8 mouse cellular contexts compared by ENCODE assay signal in genomic region chr16:17202549-17202948, GRCm38 (mm10). TPM values are rescaled to one million over a fixed set of nuclear protein-coding genes. Genes with fewer than 3 reads are reported as not detected.
DNase-seq lines count a peak whose midpoint lies in the region; ATAC-seq lines count a peak whose summit lies in the region.

TSS of gene Ube2l3 (minus strand) at chr16:17202649.

- H3K9me3 ChIP-seq in lung, embryonic 15.5 days: no peaks in the 10 kb centered on the region
- no peaks in the 10 kb centered on the region for H3K9me3 ChIP-seq in embryonic facial prominence, embryonic 13.5 days
- no peaks in the 10 kb centered on the region for H3K9me3 ChIP-seq in heart, embryonic 15.5 days (replicated peaks)
- H3K9me3 ChIP-seq in neural tube, embryonic 13.5 days: no peaks in the 10 kb centered on the region

- no peak within 1 kb of the TSS for H3K27ac ChIP-seq in lung, embryonic 15.5 days
- H3K27ac ChIP-seq in embryonic facial prominence, embryonic 13.5 days: peak within 1 kb of the TSS; percentile 84; the same call in 1 of the 2 replicates
- 0 out of 2 replicates have a peak within 1 kb of the TSS, but pooled peaks have one; percentile 18 for H3K27ac ChIP-seq in heart, embryonic 15.5 days
- peak within 1 kb of the TSS; percentile 83; the same call in 1 of the 2 replicates for H3K27ac ChIP-seq in neural tube, embryonic 13.5 days (replicated peaks)

- peak within 1 kb of the TSS; percentile 100 for H3K4me3 ChIP-seq in lung, embryonic 15.5 days
- peak within 1 kb of the TSS; percentile 100 for H3K4me3 ChIP-seq in embryonic facial prominence, embryonic 13.5 days
- H3K4me3 ChIP-seq in heart, embryonic 15.5 days: peak within 1 kb of the TSS; percentile 78
- peak within 1 kb of the TSS; percentile 90 for H3K4me3 ChIP-seq in neural tube, embryonic 13.5 days

- H3K9ac ChIP-seq in lung, embryonic 15.5 days: peak within 1 kb of the TSS; percentile 100
- peak within 1 kb of the TSS; percentile 100; the same call in 1 of the 2 replicates for H3K9ac ChIP-seq in embryonic facial prominence, embryonic 13.5 days
- H3K9ac ChIP-seq in heart, embryonic 15.5 days: no peak within 1 kb of the TSS; the same call in 1 of the 2 replicates
- H3K9ac ChIP-seq in neural tube, embryonic 13.5 days: 0 out of 2 replicates have a peak within 1 kb of the TSS, but pooled peaks have one; percentile 98

- intact Hi-C loops in left cerebral cortex, postnatal 36 days (cut with DNase I): loop anchor here (5.0 kb wide), 2 partner anchors 55 to 70 kb away; partner anchors contain the start of genes Ccdc116 and Sdf2l1

- H3K4me2 ChIP-seq in lung, embryonic 15.5 days: peak within 1 kb of the TSS; percentile 60
- H3K4me2 ChIP-seq in embryonic facial prominence, embryonic 13.5 days: peak within 1 kb of the TSS; percentile 78
- H3K4me2 ChIP-seq in heart, embryonic 15.5 days: peak within 1 kb of the TSS; percentile 71
- H3K4me2 ChIP-seq in neural tube, embryonic 13.5 days: peak within 1 kb of the TSS; percentile 85

- no peak for ATAC-seq in lung, embryonic 15.5 days (ENCODE audit: borderline replicate concordance, extremely low read depth, low FRiP score, low TSS enrichment)
- no peak for ATAC-seq in embryonic facial prominence, embryonic 13.5 days (ENCODE audit: insufficient number of reproducible peaks, insufficient read depth, low FRiP score, low TSS enrichment, low read depth)
- no peak for ATAC-seq in heart, embryonic 15.5 days (replicated peaks; ENCODE audit: insufficient number of reproducible peaks, insufficient read depth, low FRiP score, low read depth)
- no peak for ATAC-seq in neural tube, embryonic 13.5 days (ENCODE audit: low read depth)

- DNase-seq in lung, postnatal 25 days (ENCODE audit: low spot score): no peak
- DNase-seq in left cerebral cortex, postnatal 36 days (ENCODE audit: low spot score in 2 of 2): no peak
- no peak for DNase-seq in spleen, postnatal 4 days (ENCODE audit: low spot score in 2 of 2)
- DNase-seq in frontal cortex, postnatal 10 days (ENCODE audit: low spot score in 2 of 2): no peak

- WGBS in lung, embryonic 15.5 days: 79% methylated on average over 1 of the region's 1 CpGs
- WGBS in embryonic facial prominence, embryonic 13.5 days: 86% methylated on average over 1 of the region's 1 CpGs
- WGBS in heart, embryonic 15.5 days: 84% methylated on average over 1 of the region's 1 CpGs
- 93% methylated on average over 1 of the region's 1 CpGs for WGBS in neural tube, embryonic 13.5 days

- peaks cover 20% of the 10 kb centered on the region for H3K4me1 ChIP-seq in lung, embryonic 15.5 days
- peaks cover 14% of the 10 kb centered on the region for H3K4me1 ChIP-seq in embryonic facial prominence, embryonic 13.5 days
- H3K4me1 ChIP-seq in heart, embryonic 15.5 days (replicated peaks): peaks cover 13% of the 10 kb centered on the region
- peaks cover 15% of the 10 kb centered on the region for H3K4me1 ChIP-seq in neural tube, embryonic 13.5 days (replicated peaks)

- H3K36me3 ChIP-seq in lung, embryonic 15.5 days: no peaks in the 10 kb centered on the region
- peaks cover 7% of the 10 kb centered on the region for H3K36me3 ChIP-seq in embryonic facial prominence, embryonic 13.5 days
- H3K36me3 ChIP-seq in heart, embryonic 15.5 days: no peaks in the 10 kb centered on the region
- no peaks in the 10 kb centered on the region for H3K36me3 ChIP-seq in neural tube, embryonic 13.5 days

- H3K27me3 ChIP-seq in lung, embryonic 15.5 days: peaks cover 12% of the 10 kb centered on the region; the same call in 1 of the 2 replicates
- peaks cover 15% of the 10 kb centered on the region for H3K27me3 ChIP-seq in embryonic facial prominence, embryonic 13.5 days
- H3K27me3 ChIP-seq in heart, embryonic 15.5 days: no peaks in the 10 kb centered on the region
- peaks cover 10% of the 10 kb centered on the region; the same call in 1 of the 2 replicates for H3K27me3 ChIP-seq in neural tube, embryonic 13.5 days

RNA-seq across cellular contexts. Expression of gene Ube2l3, which starts in this region (rescaled TPM):
- 345 and 355 TPM in 2 replicates for polyA plus RNA-seq in lung, embryonic 15.5 days (2015; fragmentation: Nextera tagmentation; extraction: Ambion mirVana)
- 348 TPM in 2 replicates for polyA plus RNA-seq in embryonic facial prominence, embryonic 13.5 days (2015; fragmentation: Nextera tagmentation; extraction: Ambion mirVana)
- polyA plus RNA-seq in heart, embryonic 15.5 days (2015; fragmentation: Nextera tagmentation; extraction: Ambion mirVana): 255 and 264 TPM in 2 replicates
- total RNA-seq in left cerebral cortex, postnatal 36 days (2021): 100 to 1,000 TPM; 123 to 145 TPM
- 326 and 357 TPM in 2 replicates for polyA plus RNA-seq in neural tube, embryonic 13.5 days (2015; fragmentation: Nextera tagmentation; extraction: Ambion mirVana)
